ENCODE assay signal across 11 mouse cellular contexts in the genomic region with DNA sequence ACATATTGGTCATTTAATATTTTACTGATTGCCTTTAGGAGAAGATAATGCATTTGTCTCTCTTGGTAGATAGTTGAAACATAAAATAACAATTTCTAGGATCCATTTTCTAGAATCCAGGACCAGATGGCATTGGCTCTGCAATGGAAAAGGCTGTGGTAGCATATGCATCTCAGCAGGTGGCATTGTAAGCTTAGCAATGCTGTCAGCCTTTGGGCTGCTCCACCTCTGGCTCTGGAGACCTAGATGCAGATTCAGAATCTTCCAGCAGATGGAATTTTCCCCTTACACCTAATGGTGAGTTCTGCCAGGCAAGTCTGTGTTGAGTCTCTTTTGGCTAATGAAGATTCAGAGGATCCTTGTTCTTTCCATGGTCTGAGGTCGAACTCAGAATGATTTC. TPM values are rescaled to one million over a fixed set of nuclear protein-coding genes. Genes with fewer than 3 reads are reported as not detected.
DNase-seq lines count a peak whose midpoint lies in the region; ATAC-seq lines count a peak whose summit lies in the region.
"Had no signal": no experiment of that assay in that cellular context is flagged by ENCODE, and none has a peak within 500 bp of the region (broad histone marks: within the 10 kb centered on the region; RNA-seq: fewer than 3 reads in every experiment).

No protein-coding gene starts in this region.

- intact Hi-C loops in left cerebral cortex, postnatal 4 days (cut with DNase I) = no loop called here
- intact Hi-C loops in gastrocnemius, postnatal 36 days (cut with DNase I) = no loop called here

- no peak overlapping the region for H3K27ac ChIP-seq in embryonic facial prominence, embryonic 14.5 days (replicated peaks; ENCODE audit: low read depth, low read length)
- H3K27ac ChIP-seq in embryonic facial prominence, embryonic 10.5 days (replicated peaks) = no peak overlapping the region
- no peak overlapping the region for H3K27ac ChIP-seq in limb, embryonic 10.5 days
- H3K27ac ChIP-seq: limb, embryonic 12.5 days had no signal

- 72% methylated on average over 1 of the region's 1 CpGs for WGBS in embryonic facial prominence, embryonic 14.5 days
- 68% methylated on average over 1 of the region's 1 CpGs for WGBS in embryonic facial prominence, embryonic 10.5 days
- WGBS in limb, embryonic 10.5 days = 77% methylated on average over 1 of the region's 1 CpGs

- no peaks in the 10 kb centered on the region for H3K27me3 ChIP-seq in embryonic facial prominence, embryonic 14.5 days (replicated peaks; ENCODE audit: control insufficient read depth, insufficient read depth, low read length)
- no peaks in the 10 kb centered on the region for H3K27me3 ChIP-seq in embryonic facial prominence, embryonic 10.5 days (replicated peaks; ENCODE audit: low read depth, poor library complexity, severe bottlenecking)
- H3K27me3 ChIP-seq in limb, embryonic 10.5 days (ENCODE audit: low read depth, poor library complexity, severe bottlenecking) = no peaks in the 10 kb centered on the region
- H3K27me3 ChIP-seq: limb, embryonic 12.5 days had no signal

- H3K9ac ChIP-seq in embryonic facial prominence, embryonic 14.5 days (ENCODE audit: low read depth, low read length) = no peak overlapping the region
- H3K9ac ChIP-seq: limb, embryonic 12.5 days had no signal

- no peaks in the 10 kb centered on the region for H3K9me3 ChIP-seq in embryonic facial prominence, embryonic 14.5 days (ENCODE audit: control insufficient read depth, low read length)
- H3K9me3 ChIP-seq in embryonic facial prominence, embryonic 10.5 days = no peaks in the 10 kb centered on the region
- H3K9me3 ChIP-seq in limb, embryonic 10.5 days (replicated peaks) = no peaks in the 10 kb centered on the region
- H3K9me3 ChIP-seq: limb, embryonic 12.5 days had no signal

- H3K4me1 ChIP-seq in embryonic facial prominence, embryonic 14.5 days (ENCODE audit: control insufficient read depth, insufficient read depth, low read length) = no peaks in the 10 kb centered on the region
- no peaks in the 10 kb centered on the region for H3K4me1 ChIP-seq in embryonic facial prominence, embryonic 10.5 days
- H3K4me1 ChIP-seq in limb, embryonic 10.5 days = no peaks in the 10 kb centered on the region
- H3K4me1 ChIP-seq: limb, embryonic 12.5 days had no signal

- H3K4me3 ChIP-seq in embryonic facial prominence, embryonic 14.5 days (ENCODE audit: low read depth, low read length) = no peak overlapping the region
- H3K4me3 ChIP-seq in embryonic facial prominence, embryonic 10.5 days = no peak overlapping the region
- no peak overlapping the region for H3K4me3 ChIP-seq in limb, embryonic 10.5 days
- H3K4me3 ChIP-seq: erythroblast, embryonic 14.5 days; limb, embryonic 12.5 days had no signal

- no peak for ATAC-seq in embryonic facial prominence, embryonic 14.5 days (ENCODE audit: low read depth)

- peak; percentile 13 for DNase-seq in embryonic facial prominence, embryonic 14.5 days (ENCODE audit: low spot score)
- no peak for DNase-seq in embryonic facial prominence, embryonic 10.5 days (ENCODE audit: low spot score)
- DNase-seq in left cerebral cortex, postnatal 4 days = peak; percentile 8
- DNase-seq in left cerebral cortex, adult 11 months (ENCODE audit: low spot score) = no peak
- DNase-seq in brain, adult 2 months (ENCODE audit: low read depth, low spot score) = peak; percentile 91
- peak; percentile 25 for DNase-seq in embryo, embryonic 10.5 days (ENCODE audit: low spot score)
- no peak for DNase-seq in limb, embryonic 10.5 days (ENCODE audit: low spot score)
- DNase-seq in gastrocnemius, postnatal 36 days = no peak
- DNase-seq: B cell, adult 2 months had no signal

- no peaks in the 10 kb centered on the region for H3K36me3 ChIP-seq in embryonic facial prominence, embryonic 14.5 days (ENCODE audit: control insufficient read depth, insufficient read depth, low read length)
- no peaks in the 10 kb centered on the region for H3K36me3 ChIP-seq in embryonic facial prominence, embryonic 10.5 days (replicated peaks)
- H3K36me3 ChIP-seq in limb, embryonic 10.5 days = no peaks in the 10 kb centered on the region
- H3K36me3 ChIP-seq: limb, embryonic 12.5 days had no signal

- H3K4me2 ChIP-seq in embryonic facial prominence, embryonic 14.5 days (ENCODE audit: low read depth, low read length) = no peak overlapping the region
- H3K4me2 ChIP-seq: limb, embryonic 12.5 days had no signal

RNA-seq across cellular contexts. Expression of a gene that starts 44.3 kb away (rescaled TPM):
- polyA plus RNA-seq in embryonic facial prominence, embryonic 14.5 days (2014; fragmentation: Nextera tagmentation; extraction: Ambion mirVana) = 4.9 and 5.6 TPM in 2 replicates
- polyA plus RNA-seq in embryonic facial prominence, embryonic 10.5 days (2016; fragmentation: Nextera tagmentation; extraction: Ambion mirVana) = 7.2 and 11.4 TPM in 2 replicates
- total RNA-seq in left cerebral cortex, postnatal 4 days (2021) = 10 to 100 TPM; 20.2 to 20.5 TPM
- 13.7 and 35.4 TPM in 2 replicates for polyA plus RNA-seq in limb, embryonic 10.5 days (2016; fragmentation: Nextera tagmentation; extraction: Ambion mirVana)
- 1 to 10 TPM in 1 of 2 experiments, under 1 TPM in 1; 0.94 to 1.2 TPM for total RNA-seq in gastrocnemius, postnatal 36 days (2021)
- polyA plus RNA-seq: erythroblast, embryonic 14.5 days had no signal

Comparison
In these comparisons a context has a peak if more than half of its experiments do, and no peak if none do; other contexts are left out.
1. DNase-seq: peak in embryonic facial prominence, embryonic 14.5 days (single experiment), left cerebral cortex, postnatal 4 days (single experiment), brain, adult 2 months (single experiment) and embryo, embryonic 10.5 days (single experiment); none in embryonic facial prominence, embryonic 10.5 days (single experiment), left cerebral cortex, adult 11 months (single experiment), limb, embryonic 10.5 days (single experiment) and gastrocnemius, postnatal 36 days (0 of 2).